Mouse (Mus musculus): Measurements from ENCODE around the gene Zmynd8.

Gene Zmynd8

DNA sequence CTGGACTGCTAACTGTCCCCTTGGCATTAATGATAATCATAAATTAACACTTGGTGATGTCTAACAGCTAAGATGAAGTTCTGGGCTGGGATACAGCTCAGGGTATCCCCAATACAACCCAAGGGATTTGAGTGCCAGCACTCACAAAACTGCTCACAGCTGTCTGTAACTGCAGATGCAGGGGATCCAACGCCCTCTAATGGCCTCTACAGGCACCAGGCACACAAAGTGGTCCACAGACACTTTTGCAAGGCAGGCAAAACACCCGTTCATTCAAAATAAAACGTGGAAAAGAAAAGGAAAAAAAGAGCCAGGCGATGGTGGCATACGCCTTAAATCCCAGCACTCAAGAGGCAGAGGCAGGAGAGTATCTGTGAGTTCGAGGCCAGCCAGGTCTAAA, 658 bp upstream of the Zmynd8 start:
- DNase-seq (ENCODE audit: low spot score in 2 of 2) = no peak

DNA sequence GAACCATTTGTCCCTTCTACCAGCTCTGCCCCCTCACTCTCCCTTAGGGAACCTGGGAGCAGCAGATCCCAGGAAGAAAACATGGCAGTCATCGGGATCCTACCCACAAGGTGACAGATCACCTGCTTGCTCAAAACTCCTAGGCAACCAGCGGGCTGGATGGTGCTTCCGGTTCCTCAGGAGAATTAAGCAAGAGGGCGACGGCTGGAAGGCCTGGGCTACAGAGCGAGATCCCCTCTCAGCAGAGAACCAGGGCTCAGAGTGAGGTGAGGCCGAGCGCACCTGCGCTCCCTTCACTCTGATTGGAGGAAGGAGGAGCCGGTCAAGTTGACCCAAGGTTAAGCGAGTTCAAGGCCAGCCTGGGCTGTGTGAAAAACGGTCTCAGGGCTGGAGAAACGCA, 2.6 kb downstream of the Zmynd8 start:
- no peak for DNase-seq (ENCODE audit: low spot score in 2 of 2)

- no peak for DNase-seq (ENCODE audit: low spot score in 2 of 2)
Observed at GRCm38 (mm10) chr2:165895687-165896086, 3.1 kb downstream of the Zmynd8 start.

DNA sequence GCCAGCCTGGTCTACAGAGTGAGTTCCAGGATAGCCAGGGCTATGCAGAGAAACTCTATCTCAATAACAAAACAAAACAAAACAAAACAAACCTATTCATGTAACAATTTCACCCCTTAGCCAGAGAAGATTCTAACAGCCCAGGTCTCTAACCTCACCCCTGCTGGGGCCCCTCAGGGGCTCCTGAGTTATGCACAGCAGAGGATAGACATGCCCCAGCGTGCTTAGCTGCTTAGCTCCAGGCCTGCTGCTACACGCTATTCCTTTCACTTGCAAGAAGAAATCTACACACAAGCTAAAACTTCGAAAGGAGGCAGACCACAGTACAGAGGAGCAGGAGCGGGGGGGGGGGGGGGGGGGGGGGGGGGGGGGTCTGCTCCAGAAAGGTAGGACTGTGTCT, 4.3 kb downstream of the Zmynd8 start:
- DNase-seq (ENCODE audit: low spot score in 2 of 2) = no peak

GRCm38 (mm10) chr2:165893232-165893631, 5.6 kb downstream of the Zmynd8 start:
- no peak for DNase-seq (ENCODE audit: low spot score in 2 of 2)

- no peak for DNase-seq (ENCODE audit: low spot score in 2 of 2)
Observed at GRCm38 (mm10) chr2:165892626-165893025, 6.2 kb downstream of the Zmynd8 start.

DNA sequence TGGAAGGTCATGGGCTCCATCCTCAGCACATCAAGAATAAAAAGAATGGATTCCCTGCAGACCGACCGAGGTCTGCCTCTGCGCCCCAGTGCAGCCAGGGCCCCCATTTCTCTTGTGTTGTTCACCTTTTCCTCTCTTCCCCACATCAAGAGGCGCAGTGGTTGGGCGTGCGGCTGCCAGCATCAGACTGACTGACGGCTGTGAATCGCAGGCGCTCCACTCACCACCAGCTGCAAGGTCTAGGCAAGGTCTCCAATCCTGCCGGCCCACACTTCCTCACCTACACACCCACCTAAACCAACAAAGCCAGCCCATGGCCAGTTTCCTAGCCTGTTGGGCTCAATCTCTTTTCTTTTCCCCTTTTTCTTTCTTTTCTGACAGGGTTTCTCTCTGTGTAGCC, 8.4 kb downstream of the Zmynd8 start:
- DNase-seq (ENCODE audit: low spot score in 2 of 2) = no peak

- no peak for DNase-seq (ENCODE audit: low spot score in 2 of 2)
Observed at GRCm38 (mm10) chr2:165889874-165890273, 8.9 kb downstream of the Zmynd8 start.

- no peak for DNase-seq (ENCODE audit: low spot score in 2 of 2)
Observed at GRCm38 (mm10) chr2:165889266-165889665, 9.6 kb downstream of the Zmynd8 start.

GRCm38 (mm10) chr2:165888813-165889221, 10.0 kb downstream of the Zmynd8 start:
- DNase-seq (ENCODE audit: low spot score in 2 of 2) = no peak

GRCm38 (mm10) chr2:165888396-165888795, 10.4 kb downstream of the Zmynd8 start:
- peak; percentile 72 to 73 for DNase-seq (ENCODE audit: low spot score in 2 of 2)

GRCm38 (mm10) chr2:165886857-165887628, 11.8 kb downstream of the Zmynd8 start:
- no peak for DNase-seq (ENCODE audit: low spot score in 2 of 2)

GRCm38 (mm10) chr2:165886482-165886856, 12.3 kb downstream of the Zmynd8 start:
- DNase-seq (ENCODE audit: low spot score in 2 of 2) = no peak

GRCm38 (mm10) chr2:165885951-165886320, 12.9 kb downstream of the Zmynd8 start:
- no peak for DNase-seq (ENCODE audit: low spot score in 2 of 2)

DNA sequence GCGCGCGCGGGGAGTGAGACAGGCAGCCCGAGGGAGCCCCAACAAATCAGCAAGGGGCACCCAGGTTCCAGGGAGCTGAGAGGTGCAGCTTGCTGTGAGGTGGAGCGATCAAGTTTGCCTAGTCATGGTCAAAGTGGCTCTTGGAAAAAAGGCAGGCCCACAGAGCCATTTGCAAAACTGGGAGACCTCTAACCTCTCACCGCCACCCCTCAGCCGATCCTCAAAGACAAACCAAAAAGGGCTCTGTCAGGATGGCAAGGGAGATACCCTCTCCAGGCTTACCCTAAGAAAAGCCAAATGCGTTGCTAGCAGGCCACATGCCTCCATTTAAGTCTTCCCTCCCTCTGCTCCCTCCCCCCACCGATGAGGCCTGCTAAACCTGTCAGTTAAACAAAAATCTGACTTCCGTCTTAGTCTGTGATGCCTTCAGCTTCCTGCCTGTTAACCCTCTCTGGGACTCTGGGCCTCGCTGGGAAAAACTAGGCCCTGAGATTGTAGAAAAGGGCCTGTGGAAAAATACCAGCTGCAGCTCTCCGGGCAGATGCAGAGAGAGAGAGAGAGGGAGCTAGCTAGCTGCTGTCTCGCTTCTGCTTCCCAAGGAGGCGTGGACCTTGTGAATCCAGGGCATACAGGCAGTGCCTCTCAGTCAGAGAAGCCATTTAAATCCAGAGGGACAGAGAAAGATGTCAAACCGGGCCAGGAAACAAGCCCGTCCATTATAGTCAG, 13.4 kb downstream of the Zmynd8 start:
- peak; percentile 76 to 78 for DNase-seq (ENCODE audit: low spot score in 2 of 2)

DNA sequence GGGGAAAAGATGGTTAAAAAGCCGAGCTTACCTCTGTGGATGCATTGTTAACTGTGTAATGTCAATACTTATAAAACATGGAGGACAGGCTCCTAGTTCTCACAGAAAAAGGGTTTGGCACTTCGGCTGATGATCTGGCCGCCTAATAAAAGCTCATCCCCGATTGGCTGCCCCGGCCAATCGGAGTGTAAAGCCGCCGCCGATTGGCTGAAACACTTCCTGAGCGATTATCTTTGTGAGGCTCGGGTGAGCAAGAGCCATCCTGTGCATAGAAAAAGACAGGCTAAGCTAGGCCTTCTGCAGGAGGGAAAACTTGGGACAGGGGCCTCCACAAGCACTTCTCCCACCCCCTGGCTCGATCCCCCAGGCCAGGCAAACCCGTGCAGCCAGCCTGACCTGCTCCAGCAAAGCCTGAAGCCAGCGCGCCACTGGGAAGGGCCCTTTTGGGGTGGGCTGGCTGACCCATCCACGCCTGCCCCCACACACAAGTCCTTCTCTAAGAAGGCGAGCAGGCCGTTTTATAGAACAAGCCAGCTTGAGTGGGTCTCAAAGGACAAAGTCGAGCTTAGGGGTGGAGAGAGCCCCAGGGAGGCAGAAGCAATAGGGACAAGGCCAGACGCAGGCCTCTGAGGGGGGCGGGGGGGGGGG, 14.1 kb downstream of the Zmynd8 start:
- peak; percentile 99 to 100 for DNase-seq (ENCODE audit: low spot score in 2 of 2)

GRCm38 (mm10) chr2:165883846-165884576, 14.8 kb downstream of the Zmynd8 start:
- peak; percentile 83 to 86 for DNase-seq (ENCODE audit: low spot score in 2 of 2)

- no peak for DNase-seq (ENCODE audit: low spot score in 2 of 2)
Observed at GRCm38 (mm10) chr2:165883006-165883405, 15.8 kb downstream of the Zmynd8 start.

GRCm38 (mm10) chr2:165881585-165882431, 17.0 kb downstream of the Zmynd8 start:
- DNase-seq (ENCODE audit: low spot score in 2 of 2) = peak in 1 of 2 experiments; percentile 57

GRCm38 (mm10) chr2:165881220-165881584, 17.6 kb downstream of the Zmynd8 start:
- no peak for DNase-seq (ENCODE audit: low spot score in 2 of 2)

- peak in 1 of 2 experiments; percentile 65 for DNase-seq (ENCODE audit: low spot score in 2 of 2)
Observed at GRCm38 (mm10) chr2:165880501-165881182, 18.2 kb downstream of the Zmynd8 start.

Measured in frontal cortex, postnatal 36 days (tissue).